Mouse (Mus musculus): Measurements from ENCODE around the gene Wdr47. TPM values are rescaled to one million over a fixed set of nuclear protein-coding genes. Genes with fewer than 3 reads are reported as not detected.
A peak's percentile ranks its signal among the peaks of the same experiment; 100 is the strongest.
"Not testable (repeated sequence)": the region's sequence is repeated elsewhere in the genome, so short reads cannot be mapped to it uniquely, and the experiment has no call there.

Gene Wdr47
- polyA plus RNA-seq, 1 experiment from 2014 or later = 12.5 TPM

- H3K27me3 ChIP-seq (ENCODE audit: control insufficient read depth, insufficient read depth, low read depth, low read length) = no peaks in the 10 kb centered on the region
- ATAC-seq (ENCODE audit: low read depth) = peak; percentile 32; the same call in 1 of the 2 replicates
- peak overlapping the region; percentile 97 for H3K4me2 ChIP-seq (ENCODE audit: low read depth, low read length)
- H3K9ac ChIP-seq (ENCODE audit: low read length) = peak overlapping the region; percentile 77
- no peaks in the 10 kb centered on the region for H3K9me3 ChIP-seq (ENCODE audit: control insufficient read depth, low read length)
- peak overlapping the region; percentile 98 for H3K4me3 ChIP-seq (ENCODE audit: low read length)
- no peaks in the 10 kb centered on the region for H3K36me3 ChIP-seq (ENCODE audit: control insufficient read depth, insufficient read depth, low read length)
- peak overlapping the region; percentile 82 for H3K27ac ChIP-seq (ENCODE audit: low read length)
- under 1% methylated on average over 60 of the region's 61 CpGs for WGBS
- H3K4me1 ChIP-seq (replicated peaks; ENCODE audit: control insufficient read depth, insufficient read depth, low read length) = no peaks in the 10 kb centered on the region; the same call in 1 of the 2 replicates
Observed at GRCm38 (mm10) chr3:108591530-108592522, 747 bp downstream of the Wdr47 start.

GRCm38 (mm10) chr3:108608906-108609305 lies 17.8 kb downstream of the Wdr47 start:
- Histone ChIP-seq H3K9ac (ENCODE audit: low read length) (no peak overlapping the region), H3K4me3 (ENCODE audit: low read length) (no peak overlapping the region), H3K4me2 (ENCODE audit: low read depth, low read length) (no peak overlapping the region), H3K27me3 (ENCODE audit: control insufficient read depth, insufficient read depth, low read depth, low read length) (no peaks in the 10 kb centered on the region), H3K27ac (ENCODE audit: low read length) (no peak overlapping the region), H3K4me1 (replicated peaks; ENCODE audit: control insufficient read depth, insufficient read depth, low read length) (no peaks in the 10 kb centered on the region), H3K9me3 (ENCODE audit: control insufficient read depth, low read length) (no peaks in the 10 kb centered on the region), H3K36me3 (ENCODE audit: control insufficient read depth, insufficient read depth, low read length) (no peaks in the 10 kb centered on the region)
- no peak for ATAC-seq (ENCODE audit: low read depth)
- 54% methylated on average over 3 of the region's 3 CpGs for WGBS

- Histone ChIP-seq H3K27me3 (ENCODE audit: control insufficient read depth, insufficient read depth, low read depth, low read length) (no peaks in the 10 kb centered on the region), H3K9me3 (ENCODE audit: control insufficient read depth, low read length) (no peaks in the 10 kb centered on the region), H3K4me1 (replicated peaks; ENCODE audit: control insufficient read depth, insufficient read depth, low read length) (no peaks in the 10 kb centered on the region), H3K4me3 (ENCODE audit: low read length) (no peak overlapping the region), H3K27ac (ENCODE audit: low read length) (no peak overlapping the region), H3K4me2 (ENCODE audit: low read depth, low read length) (no peak overlapping the region), H3K9ac (ENCODE audit: low read length) (no peak overlapping the region), H3K36me3 (ENCODE audit: control insufficient read depth, insufficient read depth, low read length) (no peaks in the 10 kb centered on the region; the same call in 1 of the 2 replicates)
- no peak for ATAC-seq (ENCODE audit: low read depth)
- 61% methylated on average over 5 of the region's 5 CpGs for WGBS
Observed at GRCm38 (mm10) chr3:108634761-108635160, 43.7 kb downstream of the Wdr47 start.

GRCm38 (mm10) chr3:108639412-108639811 lies 48.3 kb downstream of the Wdr47 start:
- Histone ChIP-seq H3K27me3 (ENCODE audit: control insufficient read depth, insufficient read depth, low read depth, low read length) (no peaks in the 10 kb centered on the region), H3K4me1 (replicated peaks; ENCODE audit: control insufficient read depth, insufficient read depth, low read length) (no peaks in the 10 kb centered on the region), H3K27ac (ENCODE audit: low read length) (no peak overlapping the region), H3K4me3 (ENCODE audit: low read length) (no peak overlapping the region), H3K9me3 (ENCODE audit: control insufficient read depth, low read length) (no peaks in the 10 kb centered on the region), H3K36me3 (ENCODE audit: control insufficient read depth, insufficient read depth, low read length) (no peaks in the 10 kb centered on the region; the same call in none of the 2 replicates), H3K9ac (ENCODE audit: low read length) (no peak overlapping the region), H3K4me2 (ENCODE audit: low read depth, low read length) (no peak overlapping the region)
- ATAC-seq (ENCODE audit: low read depth) = no peak
- WGBS = 69% methylated on average over 4 of the region's 4 CpGs

GRCm38 (mm10) chr3:108640998-108641397 lies 49.9 kb downstream of the Wdr47 start:
- Histone ChIP-seq H3K4me1 (replicated peaks; ENCODE audit: control insufficient read depth, insufficient read depth, low read length) (no peaks in the 10 kb centered on the region), H3K27me3 (ENCODE audit: control insufficient read depth, insufficient read depth, low read depth, low read length) (no peaks in the 10 kb centered on the region), H3K4me2 (ENCODE audit: low read depth, low read length) (no peak overlapping the region), H3K9me3 (ENCODE audit: control insufficient read depth, low read length) (no peaks in the 10 kb centered on the region), H3K4me3 (ENCODE audit: low read length) (no peak overlapping the region), H3K36me3 (ENCODE audit: control insufficient read depth, insufficient read depth, low read length) (no peaks in the 10 kb centered on the region; the same call in none of the 2 replicates), H3K27ac (ENCODE audit: low read length) (no peak overlapping the region), H3K9ac (ENCODE audit: low read length) (no peak overlapping the region)
- no peak for ATAC-seq (ENCODE audit: low read depth)
- 71% methylated on average over 4 of the region's 4 CpGs for WGBS

GRCm38 (mm10) chr3:108644856-108645255 lies 53.8 kb downstream of the Wdr47 start:
- Histone ChIP-seq H3K4me3 (ENCODE audit: low read length) (no peak overlapping the region), H3K27ac (ENCODE audit: low read length) (no peak overlapping the region), H3K27me3 (ENCODE audit: control insufficient read depth, insufficient read depth, low read depth, low read length) (no peaks in the 10 kb centered on the region), H3K9ac (ENCODE audit: low read length) (no peak overlapping the region), H3K4me2 (ENCODE audit: low read depth, low read length) (no peak overlapping the region), H3K36me3 (ENCODE audit: control insufficient read depth, insufficient read depth, low read length) (no peaks in the 10 kb centered on the region; the same call in 1 of the 2 replicates), H3K9me3 (ENCODE audit: control insufficient read depth, low read length) (no peaks in the 10 kb centered on the region), H3K4me1 (replicated peaks; ENCODE audit: control insufficient read depth, insufficient read depth, low read length) (no peaks in the 10 kb centered on the region)
- WGBS = 92% methylated on average over 3 of the region's 3 CpGs
- no peak for ATAC-seq (ENCODE audit: low read depth)

- WGBS = 59% methylated on average over 7 of the region's 7 CpGs
- Histone ChIP-seq H3K9ac (ENCODE audit: low read length) (no peak overlapping the region), H3K4me1 (replicated peaks; ENCODE audit: control insufficient read depth, insufficient read depth, low read length) (no peaks in the 10 kb centered on the region), H3K27ac (ENCODE audit: low read length) (no peak overlapping the region), H3K9me3 (ENCODE audit: control insufficient read depth, low read length) (no peaks in the 10 kb centered on the region), H3K4me3 (ENCODE audit: low read length) (no peak overlapping the region), H3K36me3 (ENCODE audit: control insufficient read depth, insufficient read depth, low read length) (no peaks in the 10 kb centered on the region; the same call in 1 of the 2 replicates), H3K4me2 (ENCODE audit: low read depth, low read length) (no peak overlapping the region), H3K27me3 (ENCODE audit: control insufficient read depth, insufficient read depth, low read depth, low read length) (no peaks in the 10 kb centered on the region)
- no peak for ATAC-seq (ENCODE audit: low read depth)
Observed at GRCm38 (mm10) chr3:108646036-108646435, 55.0 kb downstream of the Wdr47 start.

- not testable (repeated sequence) for ATAC-seq (ENCODE audit: low read depth); H3K4me2 ChIP-seq (ENCODE audit: low read depth, low read length); H3K4me1 ChIP-seq (replicated peaks; ENCODE audit: control insufficient read depth, insufficient read depth, low read length); H3K36me3 ChIP-seq (ENCODE audit: control insufficient read depth, insufficient read depth, low read length); H3K9me3 ChIP-seq (ENCODE audit: control insufficient read depth, low read length); H3K27me3 ChIP-seq (ENCODE audit: control insufficient read depth, insufficient read depth, low read depth, low read length); H3K9ac ChIP-seq (ENCODE audit: low read length); H3K4me3 ChIP-seq (ENCODE audit: low read length); H3K27ac ChIP-seq (ENCODE audit: low read length)
- 49% methylated on average over 5 of the region's 5 CpGs for WGBS
Observed at GRCm38 (mm10) chr3:108647681-108648080, 56.6 kb downstream of the Wdr47 start.

GRCm38 (mm10) chr3:108652866-108653642 lies 62.0 kb downstream of the Wdr47 start:
- H3K9me3 ChIP-seq (ENCODE audit: control insufficient read depth, low read length) = no peaks in the 10 kb centered on the region
- H3K36me3 ChIP-seq (ENCODE audit: control insufficient read depth, insufficient read depth, low read length) = no peaks in the 10 kb centered on the region
- ATAC-seq (ENCODE audit: low read depth) = no peak
- no peaks in the 10 kb centered on the region for H3K27me3 ChIP-seq (ENCODE audit: control insufficient read depth, insufficient read depth, low read depth, low read length)
- peak overlapping the region; percentile 53 for H3K4me2 ChIP-seq (ENCODE audit: low read depth, low read length)
- no peak overlapping the region for H3K27ac ChIP-seq (ENCODE audit: low read length)
- H3K9ac ChIP-seq (ENCODE audit: low read length) = no peak overlapping the region; the same call in 1 of the 2 replicates
- H3K4me3 ChIP-seq (ENCODE audit: low read length) = peak overlapping the region; percentile 29
- 16% methylated on average over 9 of the region's 9 CpGs for WGBS
- H3K4me1 ChIP-seq (replicated peaks; ENCODE audit: control insufficient read depth, insufficient read depth, low read length) = peaks cover 12% of the 10 kb centered on the region

Data from lung, embryonic 16.5 days (tissue).